Mouse (Mus musculus): ENCODE results near the gene Tnni3. TPM values are rescaled to one million over a fixed set of nuclear protein-coding genes. Genes with fewer than 3 reads are reported as not detected.
"Not testable (repeated sequence)": the region's sequence is repeated elsewhere in the genome, so short reads cannot be mapped to it uniquely, and the experiment has no call there.

Tnni3 gene
- polyA plus RNA-seq, 1 experiment from 2014 or later, result 1.1 TPM

DNA sequence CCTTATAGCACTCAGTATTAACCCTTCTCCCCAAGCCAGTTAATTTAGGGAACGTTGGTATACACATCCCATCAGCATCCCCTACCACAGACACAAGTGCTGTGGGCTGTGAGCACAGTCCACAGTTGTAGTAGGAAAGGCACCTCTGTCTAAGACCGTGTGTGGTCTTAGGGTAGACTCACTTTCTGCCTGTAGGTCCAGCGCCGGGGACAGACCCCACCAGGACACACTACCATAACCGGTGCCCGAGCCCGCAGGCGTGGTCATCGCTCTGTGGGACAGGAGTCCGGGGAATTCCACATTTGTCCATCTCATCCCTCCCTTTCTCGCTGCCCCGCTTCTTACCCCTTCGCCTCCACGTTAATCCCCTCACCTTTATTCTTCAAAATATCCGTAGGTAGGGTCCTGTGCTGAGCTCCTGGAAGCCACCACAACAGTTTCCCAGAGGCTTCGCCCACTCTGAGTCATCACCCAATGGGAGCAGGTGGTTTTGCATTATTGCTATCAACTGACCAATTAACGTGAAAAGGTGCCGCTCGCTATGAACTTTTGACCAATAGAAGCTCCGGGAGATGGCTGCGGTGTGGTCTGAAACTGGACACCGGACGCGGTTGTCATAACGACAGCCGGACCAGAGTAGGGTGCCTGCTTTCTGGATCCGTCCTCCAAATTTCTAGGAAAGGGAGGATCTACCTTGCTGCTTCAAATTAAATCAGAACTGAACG lies 8.1 kb upstream of the Tnni3 start, which contains the start of gene Dnaaf3:
Gene Dnaaf3 (minus strand): TSS at position 449 of the 725 bp plus-strand sequence.
- H3K4me2 ChIP-seq (replicated peaks; ENCODE audit: low read depth), result peak within 1 kb of the TSS; percentile 69
- ATAC-seq, result peak; percentile 84
- no peak for TF ChIP-seq CTCF (IDR thresholded peaks at IDR 0.05; ENCODE audit: low read depth)
- 7% methylated on average over 28 of the region's 28 CpGs for WGBS
- 0 out of 2 replicates have a peak within 1 kb of the TSS, but pooled peaks have one; percentile 11 for H3K9ac ChIP-seq (ENCODE audit: low read depth, low read length)
- 0 out of 2 replicates have a peak, but pooled peaks cover 4% of the 10 kb centered on the region for H3K4me1 ChIP-seq (replicated peaks; ENCODE audit: control insufficient read depth, insufficient read depth, low read length)
- no peaks in the 10 kb centered on the region for H3K36me3 ChIP-seq (ENCODE audit: control insufficient read depth, insufficient read depth)
- H3K27ac ChIP-seq (ENCODE audit: low read depth, low read length), result no peak within 1 kb of the TSS
- H3K9me3 ChIP-seq (ENCODE audit: control insufficient read depth), result no peaks in the 10 kb centered on the region
- H3K27me3 ChIP-seq (replicated peaks; ENCODE audit: control insufficient read depth, insufficient read depth, low read length), result no peaks in the 10 kb centered on the region
- H3K4me3 ChIP-seq (ENCODE audit: low read depth, low read length), result peak within 1 kb of the TSS; percentile 32

- 33% methylated on average over 7 of the region's 8 CpGs for WGBS
Observed at GRCm38 (mm10) chr7:4530166-4530565, 6.1 kb upstream of the Tnni3 start.

DNA sequence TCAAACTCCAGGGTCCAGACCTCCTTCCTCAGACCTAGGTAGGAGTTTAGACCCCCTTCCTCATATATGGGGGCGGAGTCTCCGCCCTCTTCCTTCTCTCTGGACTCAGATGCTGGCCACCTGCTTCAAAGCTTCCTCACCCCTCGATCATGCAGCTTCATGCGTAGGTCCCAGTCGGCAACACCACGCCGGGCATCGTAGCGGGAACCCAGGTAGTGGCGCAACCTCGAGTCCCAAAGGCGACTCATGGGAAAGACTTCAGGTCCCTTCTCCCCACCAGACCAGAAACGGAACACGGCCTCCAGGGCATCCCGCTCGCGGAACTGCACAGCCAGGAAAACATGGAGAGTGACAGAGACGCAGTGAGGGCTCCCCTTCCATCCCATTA lies 3.3 kb upstream of the Tnni3 start:
- 66% methylated on average over 18 of the region's 18 CpGs for WGBS
- H3K9ac ChIP-seq (ENCODE audit: low read depth, low read length), result no peak overlapping the region
- no peaks in the 10 kb centered on the region for H3K9me3 ChIP-seq (ENCODE audit: control insufficient read depth)
- TF ChIP-seq CTCF (IDR thresholded peaks at IDR 0.05; ENCODE audit: low read depth), result no peak
- ATAC-seq, result no peak
- no peak overlapping the region for H3K27ac ChIP-seq (ENCODE audit: low read depth, low read length)
- peak overlapping the region; percentile 69 for H3K4me2 ChIP-seq (replicated peaks; ENCODE audit: low read depth)
- no peak overlapping the region for H3K4me3 ChIP-seq (ENCODE audit: low read depth, low read length)
- H3K27me3 ChIP-seq (replicated peaks; ENCODE audit: control insufficient read depth, insufficient read depth, low read length), result no peaks in the 10 kb centered on the region
- H3K4me1 ChIP-seq (replicated peaks; ENCODE audit: control insufficient read depth, insufficient read depth, low read length), result 0 out of 2 replicates have a peak, but pooled peaks cover 4% of the 10 kb centered on the region
- H3K36me3 ChIP-seq (ENCODE audit: control insufficient read depth, insufficient read depth), result no peaks in the 10 kb centered on the region

More at GRCm38 (mm10) chr7:4530166-4530565, 6.1 kb upstream of the Tnni3 start:
- H3K4me3 ChIP-seq (ENCODE audit: low read depth, low read length); H3K36me3 ChIP-seq (ENCODE audit: control insufficient read depth, insufficient read depth); H3K9me3 ChIP-seq (ENCODE audit: control insufficient read depth); H3K9ac ChIP-seq (ENCODE audit: low read depth, low read length); H3K4me1 ChIP-seq (replicated peaks; ENCODE audit: control insufficient read depth, insufficient read depth, low read length); H3K4me2 ChIP-seq (replicated peaks; ENCODE audit: low read depth); H3K27me3 ChIP-seq (replicated peaks; ENCODE audit: control insufficient read depth, insufficient read depth, low read length); ATAC-seq; H3K27ac ChIP-seq (ENCODE audit: low read depth, low read length): not testable (repeated sequence)

GRCm38 (mm10) chr7:4526341-4527301 lies 2.6 kb upstream of the Tnni3 start:
- peak; percentile 92 for TF ChIP-seq CTCF (IDR thresholded peaks at IDR 0.05; ENCODE audit: low read depth)
- Histone ChIP-seq H3K4me3 (ENCODE audit: low read depth, low read length) (peak overlapping the region; percentile 30), H3K36me3 (ENCODE audit: control insufficient read depth, insufficient read depth) (no peaks in the 10 kb centered on the region), H3K27me3 (replicated peaks; ENCODE audit: control insufficient read depth, insufficient read depth, low read length) (no peaks in the 10 kb centered on the region), H3K9ac (ENCODE audit: low read depth, low read length) (peak overlapping the region; percentile 23; the same call in 1 of the 2 replicates), H3K4me1 (replicated peaks; ENCODE audit: control insufficient read depth, insufficient read depth, low read length) (no peaks in the 10 kb centered on the region), H3K4me2 (replicated peaks; ENCODE audit: low read depth) (peak overlapping the region; percentile 69), H3K27ac (ENCODE audit: low read depth, low read length) (no peak overlapping the region), H3K9me3 (ENCODE audit: control insufficient read depth) (no peaks in the 10 kb centered on the region)
- 27% methylated on average over 40 of the region's 40 CpGs for WGBS
- ATAC-seq, result peak; percentile 86

DNA sequence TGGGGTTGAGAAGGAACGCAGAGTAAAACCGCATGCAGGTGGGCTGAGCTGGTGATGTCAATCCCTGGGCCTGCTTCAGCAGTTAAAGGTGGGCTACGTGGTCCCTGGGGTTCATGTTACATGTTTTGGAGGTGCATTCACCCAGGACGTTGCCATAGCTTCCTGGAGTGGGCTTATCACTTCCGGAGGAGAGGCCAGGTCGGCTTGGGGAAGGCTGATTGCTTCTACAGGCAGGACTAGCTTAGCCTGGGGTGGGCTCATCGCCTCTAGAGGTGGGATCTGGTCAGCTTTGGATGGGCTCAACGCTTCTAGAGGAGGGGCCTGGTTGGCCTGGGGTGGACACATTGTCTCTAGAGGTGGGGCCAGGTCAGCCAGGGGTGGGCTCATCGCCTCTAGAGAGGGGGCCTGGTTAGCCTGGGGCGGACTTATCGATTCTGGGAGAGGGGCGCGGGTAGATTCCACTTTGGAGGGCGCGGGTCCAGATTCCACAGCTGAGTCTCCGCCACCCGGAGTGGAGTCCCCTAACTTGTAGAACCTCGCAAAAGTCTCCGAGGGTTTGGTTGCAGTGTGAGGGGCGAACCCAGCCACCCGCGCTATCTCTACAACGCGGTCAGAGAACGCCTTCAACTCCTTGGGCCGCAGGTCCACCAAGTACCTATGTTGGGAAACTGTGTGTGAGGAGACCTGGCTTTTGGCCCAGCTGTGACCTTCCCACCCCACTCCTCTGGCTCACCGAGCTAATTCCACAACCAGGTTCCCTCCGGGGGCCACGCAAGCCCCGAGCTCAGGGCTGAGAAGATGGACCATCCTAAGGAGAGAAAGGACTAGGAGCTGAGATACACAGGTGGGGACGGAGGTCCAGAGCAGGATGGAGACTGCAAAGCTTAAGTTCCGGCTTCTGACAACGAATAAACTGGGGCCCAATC lies 561 bp downstream of the Tnni3 start:
- no peaks in the 10 kb centered on the region for H3K4me1 ChIP-seq (replicated peaks; ENCODE audit: control insufficient read depth, insufficient read depth, low read length)
- H3K9me3 ChIP-seq (ENCODE audit: control insufficient read depth), result no peaks in the 10 kb centered on the region
- H3K4me2 ChIP-seq (replicated peaks; ENCODE audit: low read depth), result no peak overlapping the region
- H3K36me3 ChIP-seq (ENCODE audit: control insufficient read depth, insufficient read depth), result no peaks in the 10 kb centered on the region
- no peak overlapping the region for H3K27ac ChIP-seq (ENCODE audit: low read depth, low read length)
- 90% methylated on average over 33 of the region's 33 CpGs for WGBS
- ATAC-seq, result no peak
- H3K27me3 ChIP-seq (replicated peaks; ENCODE audit: control insufficient read depth, insufficient read depth, low read length), result 0 out of 2 replicates have a peak, but pooled peaks cover 4% of the 10 kb centered on the region
- TF ChIP-seq CTCF (IDR thresholded peaks at IDR 0.05; ENCODE audit: low read depth), result no peak
- H3K9ac ChIP-seq (ENCODE audit: low read depth, low read length), result no peak overlapping the region
- no peak overlapping the region for H3K4me3 ChIP-seq (ENCODE audit: low read depth, low read length)

Data from intestine, postnatal 0 days (tissue).